Comparison of ENCODE assay signal across 28 mouse cellular contexts in the genomic region with DNA sequence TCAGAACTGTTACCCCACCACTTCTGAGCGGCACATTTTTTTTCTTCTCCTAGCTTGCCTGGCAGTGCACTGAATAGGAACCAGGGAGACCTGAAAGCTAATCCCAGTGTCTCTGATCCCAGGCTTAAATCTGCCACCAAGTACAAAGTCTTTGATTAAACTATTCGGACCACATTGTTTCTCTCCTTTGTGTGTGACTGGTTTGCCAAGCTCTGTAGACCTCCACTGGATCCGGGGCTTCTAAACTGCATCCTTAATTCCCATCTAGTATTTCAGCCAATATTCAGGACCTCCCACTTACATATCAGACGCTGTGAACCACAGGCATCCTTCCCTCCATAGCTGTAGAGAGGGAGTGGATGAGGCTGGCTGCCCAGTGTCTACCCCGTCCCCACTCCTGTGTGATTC. TPM values are rescaled to one million over a fixed set of nuclear protein-coding genes. Genes with fewer than 3 reads are reported as not detected.
A peak's percentile ranks its signal among the peaks of the same experiment; 100 is the strongest.
DNase-seq lines count a peak whose midpoint lies in the region; ATAC-seq and TF ChIP-seq lines count a peak whose summit lies in the region.
"Had no signal": no experiment of that assay in that cellular context is flagged by ENCODE, and none has a peak within 500 bp of the region (broad histone marks: within the 10 kb centered on the region; RNA-seq: fewer than 3 reads in every experiment).

No protein-coding gene starts in this region.

- no peak overlapping the region for H3K27ac ChIP-seq in forebrain, embryonic 11.5 days (ENCODE audit: low read depth, low read length)
- H3K27ac ChIP-seq in forebrain, embryonic 10.5 days = no peak overlapping the region
- no peak overlapping the region for H3K27ac ChIP-seq in kidney, postnatal 0 days
- H3K27ac ChIP-seq in midbrain, embryonic 11.5 days (ENCODE audit: low read depth, low read length) = peak overlapping the region; percentile 45; the same call in 1 of the 2 replicates
- H3K27ac ChIP-seq: liver, embryonic 15.5 days; macrophage had no signal

- no peaks in the 10 kb centered on the region for H3K27me3 ChIP-seq in forebrain, embryonic 11.5 days (ENCODE audit: control insufficient read depth, insufficient read depth, low read length)
- H3K27me3 ChIP-seq in forebrain, embryonic 10.5 days (ENCODE audit: poor library complexity, severe bottlenecking) = no peaks in the 10 kb centered on the region
- H3K27me3 ChIP-seq in kidney, postnatal 0 days (ENCODE audit: insufficient read depth, low read length) = no peaks in the 10 kb centered on the region
- H3K27me3 ChIP-seq in midbrain, embryonic 11.5 days (ENCODE audit: control insufficient read depth, insufficient read depth, low read length) = no peaks in the 10 kb centered on the region
- H3K27me3 ChIP-seq: liver, embryonic 15.5 days; Patski had no signal

- no peak for DNase-seq in forebrain, embryonic 11.5 days (ENCODE audit: low spot score)
- DNase-seq in forebrain, embryonic 10.5 days (ENCODE audit: extremely low spot score, low spot score) = no peak
- peak; percentile 43 for DNase-seq in kidney, postnatal 0 days (ENCODE audit: low spot score)
- no peak for DNase-seq in kidney, adult 8-10 months
- peak; percentile 92 for DNase-seq in midbrain, embryonic 11.5 days (ENCODE audit: low spot score, missing footprints)
- DNase-seq in urinary bladder, postnatal 14 days (ENCODE audit: low spot score) = no peak
- no peak for DNase-seq in left cerebral cortex, adult 18-20 months (ENCODE audit: low spot score in 2 of 2)
- DNase-seq: adrenal gland, postnatal 14 days; cerebellum, adult 11-12 months; cerebellum, postnatal 14 days; gastrocnemius, postnatal 10 days; heart, adult 18-20 months; kidney, adult 11 months; kidney, postnatal 4 days had no signal

- peak; percentile 44 for ATAC-seq in forebrain, embryonic 11.5 days (replicated peaks; ENCODE audit: low FRiP score)
- ATAC-seq in kidney, postnatal 0 days (replicated peaks; ENCODE audit: low FRiP score, low read depth) = no peak
- peak; percentile 87 for ATAC-seq in midbrain, embryonic 11.5 days (ENCODE audit: low FRiP score)
- ATAC-seq: activated CD4-positive, CD25-positive, alpha-beta regulatory T cell, adult 4 months; CD4-positive, CD25-positive, alpha-beta regulatory T cell, adult 4 months; Patski had no signal

- H3K9ac ChIP-seq in forebrain, embryonic 11.5 days (ENCODE audit: low read length) = no peak overlapping the region
- no peak overlapping the region for H3K9ac ChIP-seq in kidney, postnatal 0 days (ENCODE audit: low read depth, low read length)
- H3K9ac ChIP-seq in midbrain, embryonic 11.5 days (ENCODE audit: low read length) = no peak overlapping the region
- H3K9ac ChIP-seq: liver, embryonic 15.5 days had no signal

- no peak overlapping the region for H3K4me2 ChIP-seq in forebrain, embryonic 11.5 days (ENCODE audit: low read depth, low read length, severe bottlenecking)
- H3K4me2 ChIP-seq in kidney, postnatal 0 days (ENCODE audit: low read length) = no peak overlapping the region
- no peak overlapping the region for H3K4me2 ChIP-seq in midbrain, embryonic 11.5 days
- H3K4me2 ChIP-seq: liver, embryonic 15.5 days had no signal

- H3K4me3 ChIP-seq in forebrain, embryonic 11.5 days (ENCODE audit: low read depth, low read length) = no peak overlapping the region
- no peak overlapping the region for H3K4me3 ChIP-seq in forebrain, embryonic 10.5 days
- no peak overlapping the region for H3K4me3 ChIP-seq in kidney, postnatal 0 days (replicated peaks; ENCODE audit: low read depth, low read length)
- no peak overlapping the region for H3K4me3 ChIP-seq in midbrain, embryonic 11.5 days (ENCODE audit: low read depth, low read length)
- H3K4me3 ChIP-seq: liver, embryonic 15.5 days had no signal

- H3K36me3 ChIP-seq in forebrain, embryonic 11.5 days (ENCODE audit: control insufficient read depth, insufficient read depth, low read length) = no peaks in the 10 kb centered on the region
- H3K36me3 ChIP-seq in forebrain, embryonic 10.5 days (replicated peaks) = peaks cover 44% of the 10 kb centered on the region
- H3K36me3 ChIP-seq in kidney, postnatal 0 days (ENCODE audit: insufficient read depth, low read length) = peaks cover under 1% of the 10 kb centered on the region; the same call in 1 of the 2 replicates
- H3K36me3 ChIP-seq in midbrain, embryonic 11.5 days (ENCODE audit: control insufficient read depth, insufficient read depth, low read length) = peaks cover 3% of the 10 kb centered on the region; the same call in 1 of the 2 replicates

- TF ChIP-seq CTCF in kidney, postnatal 0 days (IDR thresholded peaks at IDR 0.05; ENCODE audit: low read depth) = no peak

- WGBS in forebrain, embryonic 11.5 days = 26% methylated on average over 5 of the region's 5 CpGs
- 34% methylated on average over 5 of the region's 5 CpGs for WGBS in forebrain, embryonic 10.5 days
- 55% methylated on average over 5 of the region's 5 CpGs for WGBS in kidney, postnatal 0 days
- 22% methylated on average over 5 of the region's 5 CpGs for WGBS in midbrain, embryonic 11.5 days

- H3K4me1 ChIP-seq in forebrain, embryonic 11.5 days (replicated peaks; ENCODE audit: control insufficient read depth, insufficient read depth, low read length) = no peaks in the 10 kb centered on the region
- peaks cover 22% of the 10 kb centered on the region for H3K4me1 ChIP-seq in forebrain, embryonic 10.5 days
- H3K4me1 ChIP-seq in kidney, postnatal 0 days (replicated peaks; ENCODE audit: insufficient read depth, low read length) = no peaks in the 10 kb centered on the region
- H3K4me1 ChIP-seq in midbrain, embryonic 11.5 days (ENCODE audit: control insufficient read depth, insufficient read depth, low read length) = peaks cover 17% of the 10 kb centered on the region
- H3K4me1 ChIP-seq: liver, embryonic 15.5 days had no signal

- H3K9me3 ChIP-seq in forebrain, embryonic 11.5 days (ENCODE audit: control insufficient read depth, low read length) = no peaks in the 10 kb centered on the region
- no peaks in the 10 kb centered on the region for H3K9me3 ChIP-seq in forebrain, embryonic 10.5 days
- no peaks in the 10 kb centered on the region for H3K9me3 ChIP-seq in kidney, postnatal 0 days (replicated peaks; ENCODE audit: low read length)
- H3K9me3 ChIP-seq in midbrain, embryonic 11.5 days (ENCODE audit: control insufficient read depth, low read length) = no peaks in the 10 kb centered on the region; the same call in 1 of the 2 replicates
- H3K9me3 ChIP-seq: liver, embryonic 15.5 days had no signal

RNA-seq across cellular contexts. Expression of a gene that starts 12.1 kb away (rescaled TPM):
- polyA plus RNA-seq in forebrain, embryonic 11.5 days (2014; fragmentation: Nextera tagmentation; extraction: Ambion mirVana) = not detected in 2 replicates
- polyA plus RNA-seq in forebrain, embryonic 10.5 days (2016; fragmentation: Nextera tagmentation; extraction: Ambion mirVana) = not detected in 2 replicates
- polyA plus RNA-seq in kidney, postnatal 0 days (2015; fragmentation: Nextera tagmentation; extraction: Ambion mirVana) = not detected in 2 replicates
- polyA plus RNA-seq in midbrain, embryonic 11.5 days (2014; fragmentation: Nextera tagmentation; extraction: Ambion mirVana) = not detected in 2 replicates
- total RNA-seq in left cerebral cortex, adult 18-20 months (2021) = not detected
- total RNA-seq: adrenal gland, postnatal 14 days; ES-E14; gastrocnemius, postnatal 10 days; heart, adult 18-20 months; hematopoietic stem cell, adult 5-6 weeks; layer of hippocampus, postnatal 10 days; left cerebral cortex, postnatal 14 days had no signal
- polyA plus RNA-seq: activated CD4-positive, CD25-positive, alpha-beta regulatory T cell, adult 4 months; CD4-positive, CD25-positive, alpha-beta regulatory T cell, adult 4 months; frontal cortex, adult 2 months; heart, embryonic 14.5 days; limb, embryonic 14.5 days; liver, embryonic 15.5 days; lung, embryonic 16.5 days; macrophage; neural tube, embryonic 11.5 days; Patski had no signal

Comparison
In these comparisons a context has a peak if more than half of its experiments do, and no peak if none do; other contexts are left out.
1. DNase-seq: peak in kidney, postnatal 0 days (single experiment) and midbrain, embryonic 11.5 days (single experiment); none in forebrain, embryonic 11.5 days (single experiment), forebrain, embryonic 10.5 days (single experiment), kidney, adult 8-10 months (0 of 2), urinary bladder, postnatal 14 days (single experiment) and left cerebral cortex, adult 18-20 months (0 of 2).